In genomic region chr17:8463482-8464128, GRCm38 (mm10) we compare ENCODE assay signal across 8 mouse cellular contexts. TPM values are rescaled to one million over a fixed set of nuclear protein-coding genes. Genes with fewer than 3 reads are reported as not detected.
A peak's percentile ranks its signal among the peaks of the same experiment; 100 is the strongest.
DNase-seq lines count a peak whose midpoint lies in the region; ATAC-seq and TF ChIP-seq lines count a peak whose summit lies in the region.

No protein-coding gene starts in this region.

- peak; percentile 84 for DNase-seq in CD4-positive, CD25-positive, alpha-beta regulatory T cell, adult 2 months (ENCODE audit: low read depth, low spot score)
- DNase-seq in Patski (ENCODE audit: low read depth, low spot score) = no peak
- peak; percentile 81 to 84 for DNase-seq in cerebellum, postnatal 14 days
- peak; percentile 90 for DNase-seq in kidney, postnatal 0 days (ENCODE audit: low spot score)
- DNase-seq in liver, postnatal 0 days = peak; percentile 61
- DNase-seq in thymus, postnatal 4 days = peak; percentile 68

- WGBS in heart, embryonic 15.5 days = 23% methylated on average over 9 of the region's 9 CpGs
- WGBS in kidney, postnatal 0 days = 22% methylated on average over 9 of the region's 9 CpGs
- 23% methylated on average over 9 of the region's 9 CpGs for WGBS in liver, postnatal 0 days (ENCODE audit: insufficient replicate concordance)
- 27% methylated on average over 9 of the region's 9 CpGs for WGBS in neural tube, embryonic 14.5 days

- no peaks in the 10 kb centered on the region for H3K9me3 ChIP-seq in heart, embryonic 15.5 days (replicated peaks)
- H3K9me3 ChIP-seq in kidney, postnatal 0 days (replicated peaks; ENCODE audit: low read length) = no peaks in the 10 kb centered on the region
- H3K9me3 ChIP-seq in liver, postnatal 0 days (ENCODE audit: low read length) = no peaks in the 10 kb centered on the region
- no peaks in the 10 kb centered on the region for H3K9me3 ChIP-seq in neural tube, embryonic 14.5 days (ENCODE audit: control insufficient read depth, low read length)

- POLR2A ChIA-PET in Patski (lab: Charles Lee) = no interaction called here

- peak; percentile 61 for ATAC-seq in Patski
- peak; percentile 33; the same call in 1 of the 2 replicates for ATAC-seq in heart, embryonic 15.5 days (replicated peaks; ENCODE audit: insufficient number of reproducible peaks, insufficient read depth, low FRiP score, low read depth)
- peak; percentile 36; the same call in 1 of the 2 replicates for ATAC-seq in kidney, postnatal 0 days (replicated peaks; ENCODE audit: low FRiP score, low read depth)
- ATAC-seq in liver, postnatal 0 days = no peak
- ATAC-seq in neural tube, embryonic 14.5 days (ENCODE audit: low read depth) = peak; percentile 80

- H3K36me3 ChIP-seq in heart, embryonic 15.5 days = no peaks in the 10 kb centered on the region
- H3K36me3 ChIP-seq in kidney, postnatal 0 days (ENCODE audit: insufficient read depth, low read length) = no peaks in the 10 kb centered on the region
- no peaks in the 10 kb centered on the region for H3K36me3 ChIP-seq in liver, postnatal 0 days (replicated peaks; ENCODE audit: insufficient read depth, low read length)
- H3K36me3 ChIP-seq in neural tube, embryonic 14.5 days (ENCODE audit: control insufficient read depth, insufficient read depth, low read length) = no peaks in the 10 kb centered on the region

- H3K27ac ChIP-seq in heart, embryonic 15.5 days = no peak overlapping the region
- no peak overlapping the region for H3K27ac ChIP-seq in kidney, postnatal 0 days
- H3K27ac ChIP-seq in liver, postnatal 0 days (ENCODE audit: low read depth) = no peak overlapping the region
- H3K27ac ChIP-seq in neural tube, embryonic 14.5 days (ENCODE audit: low read depth, low read length) = no peak overlapping the region

- H3K4me1 ChIP-seq in heart, embryonic 15.5 days (replicated peaks) = no peaks in the 10 kb centered on the region
- no peaks in the 10 kb centered on the region for H3K4me1 ChIP-seq in kidney, postnatal 0 days (replicated peaks; ENCODE audit: insufficient read depth, low read length)
- no peaks in the 10 kb centered on the region for H3K4me1 ChIP-seq in liver, postnatal 0 days (ENCODE audit: insufficient read depth)
- no peaks in the 10 kb centered on the region for H3K4me1 ChIP-seq in neural tube, embryonic 14.5 days (ENCODE audit: control insufficient read depth, insufficient read depth, low read length)

- TF ChIP-seq EP300 in liver, postnatal 0 days (IDR thresholded peaks at IDR 0.05; ENCODE audit: low read depth) = no peak

- H3K4me3 ChIP-seq in heart, embryonic 15.5 days = no peak overlapping the region
- H3K4me3 ChIP-seq in kidney, postnatal 0 days (replicated peaks; ENCODE audit: low read depth, low read length) = no peak overlapping the region
- no peak overlapping the region for H3K4me3 ChIP-seq in liver, postnatal 0 days (ENCODE audit: low read depth, low read length)
- no peak overlapping the region for H3K4me3 ChIP-seq in neural tube, embryonic 14.5 days (ENCODE audit: low read depth, low read length)

- peak; percentile 73 for TF ChIP-seq CTCF in Patski (IDR thresholded peaks at IDR 0.05)
- TF ChIP-seq CTCF in kidney, postnatal 0 days (IDR thresholded peaks at IDR 0.05; ENCODE audit: low read depth) = peak; percentile 95
- TF ChIP-seq CTCF in liver, postnatal 0 days (IDR thresholded peaks at IDR 0.05; ENCODE audit: low read depth) = peak; percentile 84

- H3K27me3 ChIP-seq in Patski = peaks cover 41% of the 10 kb centered on the region
- peaks cover 52% of the 10 kb centered on the region for H3K27me3 ChIP-seq in heart, embryonic 15.5 days
- 0 out of 2 replicates have a peak, but pooled peaks cover 8% of the 10 kb centered on the region for H3K27me3 ChIP-seq in kidney, postnatal 0 days (ENCODE audit: insufficient read depth, low read length)
- peaks cover 8% of the 10 kb centered on the region; the same call in 1 of the 2 replicates for H3K27me3 ChIP-seq in liver, postnatal 0 days (ENCODE audit: insufficient read depth, low read length)
- H3K27me3 ChIP-seq in neural tube, embryonic 14.5 days (ENCODE audit: control insufficient read depth, insufficient read depth, low read length) = no peaks in the 10 kb centered on the region

- no peak overlapping the region for H3K4me2 ChIP-seq in heart, embryonic 15.5 days
- no peak overlapping the region for H3K4me2 ChIP-seq in kidney, postnatal 0 days (ENCODE audit: low read length)
- H3K4me2 ChIP-seq in liver, postnatal 0 days (ENCODE audit: low read depth, low read length) = no peak overlapping the region
- H3K4me2 ChIP-seq in neural tube, embryonic 14.5 days (ENCODE audit: low read depth, low read length) = no peak overlapping the region

- in situ Hi-C loops in Patski (cut with MboI; ENCODE audit: low pct_unique_long_range_greater_than_20kb) = no loop called here

- H3K9ac ChIP-seq in heart, embryonic 15.5 days = no peak overlapping the region
- H3K9ac ChIP-seq in kidney, postnatal 0 days (ENCODE audit: low read depth, low read length) = no peak overlapping the region
- no peak overlapping the region for H3K9ac ChIP-seq in liver, postnatal 0 days (replicated peaks)
- no peak overlapping the region for H3K9ac ChIP-seq in neural tube, embryonic 14.5 days (replicated peaks; ENCODE audit: low read depth, low read length)

- CTCF ChIA-PET in Patski (lab: Charles Lee) = no interaction called here

RNA-seq across cellular contexts. Expression of gene T, which starts 29.4 kb away (rescaled TPM):
- polyA plus RNA-seq in Patski (2021) = not detected
- 0.40 and 0.55 TPM in 2 replicates for polyA plus RNA-seq in heart, embryonic 15.5 days (2015; fragmentation: Nextera tagmentation; extraction: Ambion mirVana)
- 0.17 TPM in 2 replicates for polyA plus RNA-seq in kidney, postnatal 0 days (2015; fragmentation: Nextera tagmentation; extraction: Ambion mirVana)
- not detected in 2 replicates for polyA plus RNA-seq in liver, postnatal 0 days (2015; fragmentation: Nextera tagmentation; extraction: Ambion mirVana)
- 0.37 and 0.44 TPM in 2 replicates for polyA plus RNA-seq in neural tube, embryonic 14.5 days (2014; fragmentation: Nextera tagmentation; extraction: Ambion mirVana)
